Mouse (Mus musculus) G1E (cell line): Measurements from ENCODE around the gene Cd28.

ENCODE experiments used
- CTCF ChIP-seq: IDR thresholded peaks from 2 replicates; pipeline ENCODE4 v1.5.1; 2012; ENCODE audit warnings: low read depth, low read length, inconsistent platforms, mixed read lengths
- GATA2 ChIP-seq: IDR thresholded peaks from 2 replicates; pipeline ENCODE4 v1.6.1; 2012; ENCODE audit warnings: low read depth, low read length, inconsistent platforms, borderline replicate concordance
- TAL1 ChIP-seq: conservative IDR thresholded peaks from 2 replicates; pipeline ENCODE4 v1.6.1; 2012; ENCODE audit warnings: low read depth, low read length, inconsistent platforms, mixed read lengths

GRCm38 (mm10) chr1:60696115-60696895 is 20.3 kb upstream of the Cd28 start:
- no peak for TF ChIP-seq GATA2
- TF ChIP-seq CTCF: no peak
- no peak for TF ChIP-seq TAL1
